In genomic region chr3:102177837-102178615, GRCm38 (mm10) we compare ENCODE assay signal across 22 mouse cellular contexts. TPM values are rescaled to one million over a fixed set of nuclear protein-coding genes. Genes with fewer than 3 reads are reported as not detected.
DNase-seq lines count a peak whose midpoint lies in the region; TF ChIP-seq lines count a peak whose summit lies in the region.
"Had no signal": no experiment of that assay in that cellular context is flagged by ENCODE, and none has a peak within 500 bp of the region (broad histone marks: within the 10 kb centered on the region; RNA-seq: fewer than 3 reads in every experiment).

No protein-coding gene starts in this region.

- H3K4me2 ChIP-seq in myocyte (ENCODE audit: low read depth), result no peak overlapping the region
- H3K4me2 ChIP-seq: embryonic facial prominence, embryonic 13.5 days; embryonic facial prominence, embryonic 15.5 days; forebrain, embryonic 12.5 days had no signal

- TF ChIP-seq POLR2A in myocyte (IDR thresholded peaks at IDR 0.05; ENCODE audit: insufficient read length, low read depth), result no peak
- no peak for TF ChIP-seq POLR2A in lung, adult 2 months (IDR thresholded peaks at IDR 0.05; ENCODE audit: borderline replicate concordance, extremely low read depth, low read depth, low read length)

- H3K79me3 ChIP-seq in C2C12 (ENCODE audit: low read depth), result peaks cover 1% of the 10 kb centered on the region

- H3K4me1 ChIP-seq in lung, adult 2 months (ENCODE audit: control insufficient read depth, insufficient read depth, low read length), result no peaks in the 10 kb centered on the region

- H3K4me3 ChIP-seq in C2C12 (ENCODE audit: insufficient read depth, poor library complexity, severe bottlenecking), result no peak overlapping the region
- no peak overlapping the region for H3K4me3 ChIP-seq in myocyte
- H3K4me3 ChIP-seq in lung, adult 2 months (replicated peaks; ENCODE audit: extremely low read depth, low read depth, low read length), result no peak overlapping the region
- H3K4me3 ChIP-seq: embryonic facial prominence, embryonic 13.5 days; embryonic facial prominence, embryonic 15.5 days; erythroblast, embryonic 14.5 days; forebrain, embryonic 10.5 days; forebrain, embryonic 12.5 days had no signal

- H3ac ChIP-seq in C2C12 (ENCODE audit: control insufficient read depth, insufficient read length, low read depth) (no peak overlapping the region), myocyte (ENCODE audit: control insufficient read depth, insufficient read length) (no peak overlapping the region)

- peaks cover 15% of the 10 kb centered on the region for H3K79me2 ChIP-seq in C2C12 (ENCODE audit: control insufficient read depth, insufficient read depth)
- H3K79me2 ChIP-seq in myocyte (ENCODE audit: control insufficient read depth, insufficient read depth), result no peaks in the 10 kb centered on the region

- TF ChIP-seq CTCF in C2C12 (IDR thresholded peaks at IDR 0.05; ENCODE audit: control insufficient read depth, insufficient read depth, insufficient read length), result no peak
- no peak for TF ChIP-seq CTCF in lung, adult 2 months (IDR thresholded peaks at IDR 0.05; ENCODE audit: insufficient read depth, low read length)

- H3K27me3 ChIP-seq in C2C12 (ENCODE audit: control insufficient read depth, insufficient read depth, insufficient read length) (no peaks in the 10 kb centered on the region), myocyte (ENCODE audit: control insufficient read depth, insufficient read depth, insufficient read length) (no peaks in the 10 kb centered on the region)
- H3K27me3 ChIP-seq: embryonic facial prominence, embryonic 13.5 days; embryonic facial prominence, embryonic 15.5 days; Patski had no signal

- WGBS in lung, adult 2 months, result 94% methylated on average over 12 of the region's 12 CpGs

- DNase-seq in heart, adult 11 months, result peak; percentile 80
- no peak for DNase-seq in heart, adult 18-20 months
- DNase-seq in lung, postnatal 14 days, result no peak
- DNase-seq in lung, adult 2 months, result no peak
- DNase-seq: adrenal gland, adult 8-10 months; adrenal gland, postnatal 14 days; adrenal gland, postnatal 36 days; B cell, adult 2 months; cerebellum, adult 11-12 months; cerebellum, adult 2 months; cerebellum, adult 9-10 months; cerebellum, postnatal 10 days; cerebellum, postnatal 25 days had no signal

- peaks cover 25% of the 10 kb centered on the region for H3K36me3 ChIP-seq in C2C12 (ENCODE audit: control insufficient read depth, insufficient read depth)
- peaks cover 14% of the 10 kb centered on the region for H3K36me3 ChIP-seq in myocyte (ENCODE audit: control insufficient read depth, insufficient read depth)
- H3K36me3 ChIP-seq: forebrain, embryonic 12.5 days had no signal

TF ChIP-seq in C2C12, 6 proteins besides CTCF, POLR2A, EP300 and RAD21:
- TF ChIP-seq MYOG (IDR thresholded peaks at IDR 0.05; ENCODE audit: control insufficient read depth, extremely low read depth, insufficient read length), result no peak
- no peak for TF ChIP-seq MYOD1 (IDR thresholded peaks at IDR 0.05; ENCODE audit: control insufficient read depth, insufficient read length, low read depth)
- TF ChIP-seq MAX (IDR thresholded peaks at IDR 0.05), result no peak
- peak; percentile 26 for TF ChIP-seq FOSL1 (IDR thresholded peaks at IDR 0.05; ENCODE audit: insufficient read depth, low read length, poor library complexity, severe bottlenecking)
- peak; percentile 90 for TF ChIP-seq USF1 (IDR thresholded peaks at IDR 0.05; ENCODE audit: low read depth)
- no peak for TF ChIP-seq CEBPB (IDR thresholded peaks at IDR 0.05; ENCODE audit: low read depth)

TF ChIP-seq in myocyte, 11 proteins besides CTCF, POLR2A, EP300 and RAD21:
- TF ChIP-seq E2F4 (IDR thresholded peaks at IDR 0.05; ENCODE audit: insufficient read depth) (no peak), USF1 (IDR thresholded peaks at IDR 0.05; ENCODE audit: low read depth) (peak; percentile 57)

RNA-seq across cellular contexts. Expression of gene Vangl1, which starts 26.5 kb away (rescaled TPM):
- 10 to 100 TPM in 1 of 2 experiments, 1 to 10 TPM in 1; 8.6 to 12.3 TPM for total RNA-seq in heart, adult 18-20 months (2021)
- polyA plus RNA-seq in C2C12 (2012; fragmentation: generic; extraction: Trizol), result 25.4 TPM
- polyA plus RNA-seq in myocyte (2012; fragmentation: generic; extraction: Trizol), result 21.2 TPM
- 26.9 and 31.5 TPM in 2 replicates for polyA plus RNA-seq in lung, adult 2 months (2012; rRNA removed)
- polyA plus RNA-seq: activated CD4-positive, CD25-positive, alpha-beta regulatory T cell, adult 4 months had no signal
